Mouse (Mus musculus): ENCODE results near the gene Dock1. TPM values are rescaled to one million over a fixed set of nuclear protein-coding genes. Genes with fewer than 3 reads are reported as not detected.

Gene Dock1
- 24.7 and 25.6 TPM in 2 replicates for polyA plus RNA-seq (2016; fragmentation: Nextera tagmentation; extraction: Ambion mirVana)

- Histone ChIP-seq H3K27ac (peak within 1 kb of the TSS; percentile 96), H3K4me3 (peak within 1 kb of the TSS; percentile 83), H3K9me3 (no peaks in the 10 kb centered on the region), H3K36me3 (no peaks in the 10 kb centered on the region), H3K27me3 (ENCODE audit: insufficient read depth, poor library complexity, severe bottlenecking) (peaks cover 9% of the 10 kb centered on the region; the same call in 1 of the 2 replicates), H3K4me1 (peaks cover 40% of the 10 kb centered on the region)
- 2% methylated on average over 77 of the region's 77 CpGs for WGBS
- peak; percentile 81 for DNase-seq (ENCODE audit: low spot score)
Measured at GRCm38 (mm10) chr7:134670312-134671002, at the start of gene Dock1. TSS of gene Dock1 (plus strand) at chr7:134670654.

GRCm38 (mm10) chr7:134627906-134628305 lies 42.5 kb upstream of the Dock1 start:
- no peaks in the 10 kb centered on the region for H3K4me1 ChIP-seq
- H3K4me3 ChIP-seq = no peak overlapping the region
- no peaks in the 10 kb centered on the region for H3K9me3 ChIP-seq
- DNase-seq (ENCODE audit: low spot score) = peak; percentile 39
- no peaks in the 10 kb centered on the region for H3K36me3 ChIP-seq
- H3K27me3 ChIP-seq (ENCODE audit: insufficient read depth, poor library complexity, severe bottlenecking) = no peaks in the 10 kb centered on the region
- 75% methylated on average over 4 of the region's 4 CpGs for WGBS
- no peak overlapping the region for H3K27ac ChIP-seq

- Histone ChIP-seq H3K4me1 (no peaks in the 10 kb centered on the region), H3K36me3 (no peaks in the 10 kb centered on the region), H3K27me3 (ENCODE audit: insufficient read depth, poor library complexity, severe bottlenecking) (no peaks in the 10 kb centered on the region), H3K9me3 (no peaks in the 10 kb centered on the region), H3K27ac (no peak overlapping the region), H3K4me3 (no peak overlapping the region)
- WGBS = 69% methylated on average over 8 of the region's 8 CpGs
- DNase-seq (ENCODE audit: low spot score) = peak; percentile 63
Measured at GRCm38 (mm10) chr7:134650246-134650830, 20.1 kb upstream of the Dock1 start.

- Histone ChIP-seq H3K27ac (no peak overlapping the region), H3K4me1 (no peaks in the 10 kb centered on the region), H3K4me3 (no peak overlapping the region), H3K36me3 (no peaks in the 10 kb centered on the region), H3K27me3 (ENCODE audit: insufficient read depth, poor library complexity, severe bottlenecking) (no peaks in the 10 kb centered on the region), H3K9me3 (no peaks in the 10 kb centered on the region)
- 77% methylated on average over 3 of the region's 3 CpGs for WGBS
- peak; percentile 71 for DNase-seq (ENCODE audit: low spot score)
Measured at GRCm38 (mm10) chr7:134651071-134651470, 19.4 kb upstream of the Dock1 start.

GRCm38 (mm10) chr7:134663241-134663640 lies 7.2 kb upstream of the Dock1 start:
- H3K27ac ChIP-seq = no peak overlapping the region
- no peaks in the 10 kb centered on the region for H3K4me1 ChIP-seq
- WGBS = 12% methylated on average over 2 of the region's 2 CpGs
- H3K9me3 ChIP-seq = 0 out of 2 replicates have a peak, but pooled peaks cover 4% of the 10 kb centered on the region
- H3K36me3 ChIP-seq = 0 out of 2 replicates have a peak, but pooled peaks cover 3% of the 10 kb centered on the region
- no peak for DNase-seq (ENCODE audit: low spot score)
- H3K27me3 ChIP-seq (ENCODE audit: insufficient read depth, poor library complexity, severe bottlenecking) = no peaks in the 10 kb centered on the region
- no peak overlapping the region for H3K4me3 ChIP-seq

- no peak overlapping the region for H3K27ac ChIP-seq
- no peaks in the 10 kb centered on the region for H3K36me3 ChIP-seq
- DNase-seq (ENCODE audit: low spot score) = no peak
- WGBS = 73% methylated on average over 5 of the region's 5 CpGs
- H3K4me3 ChIP-seq = no peak overlapping the region
- no peaks in the 10 kb centered on the region for H3K9me3 ChIP-seq
- H3K4me1 ChIP-seq = peaks cover 10% of the 10 kb centered on the region
- peaks cover 9% of the 10 kb centered on the region; the same call in 1 of the 2 replicates for H3K27me3 ChIP-seq (ENCODE audit: insufficient read depth, poor library complexity, severe bottlenecking)
Measured at GRCm38 (mm10) chr7:134665642-134666282, 4.7 kb upstream of the Dock1 start.

- WGBS = 76% methylated on average over 4 of the region's 4 CpGs
- Histone ChIP-seq H3K4me3 (no peak overlapping the region), H3K27me3 (ENCODE audit: insufficient read depth, poor library complexity, severe bottlenecking) (peaks cover 9% of the 10 kb centered on the region; the same call in 1 of the 2 replicates), H3K9me3 (no peaks in the 10 kb centered on the region), H3K36me3 (no peaks in the 10 kb centered on the region), H3K27ac (no peak overlapping the region), H3K4me1 (peaks cover 23% of the 10 kb centered on the region)
- DNase-seq (ENCODE audit: low spot score) = no peak
Measured at GRCm38 (mm10) chr7:134667271-134667702, 3.2 kb upstream of the Dock1 start.

- WGBS = 87% methylated on average over 14 of the region's 14 CpGs
- peaks cover 35% of the 10 kb centered on the region for H3K4me1 ChIP-seq
- no peak for DNase-seq (ENCODE audit: low spot score)
Measured at GRCm38 (mm10) chr7:134669474-134670311, 761 bp upstream of the Dock1 start.

GRCm38 (mm10) chr7:134671003-134671461 lies 578 bp downstream of the Dock1 start:
- under 1% methylated on average over 26 of the region's 28 CpGs for WGBS
- Histone ChIP-seq H3K27ac (peak overlapping the region; percentile 96), H3K27me3 (ENCODE audit: insufficient read depth, poor library complexity, severe bottlenecking) (peaks cover 9% of the 10 kb centered on the region; the same call in 1 of the 2 replicates), H3K4me1 (peaks cover 40% of the 10 kb centered on the region), H3K4me3 (peak overlapping the region; percentile 83), H3K36me3 (no peaks in the 10 kb centered on the region), H3K9me3 (no peaks in the 10 kb centered on the region)
- DNase-seq (ENCODE audit: low spot score) = no peak

More at GRCm38 (mm10) chr7:134669474-134670311, 761 bp upstream of the Dock1 start:
- Histone ChIP-seq H3K36me3 (no peaks in the 10 kb centered on the region), H3K4me3 (peak overlapping the region; percentile 83), H3K27me3 (ENCODE audit: insufficient read depth, poor library complexity, severe bottlenecking) (peaks cover 9% of the 10 kb centered on the region; the same call in 1 of the 2 replicates), H3K27ac (peak overlapping the region; percentile 96), H3K9me3 (no peaks in the 10 kb centered on the region)

- peak overlapping the region; percentile 96 for H3K27ac ChIP-seq
- peak overlapping the region; percentile 83 for H3K4me3 ChIP-seq
- no peaks in the 10 kb centered on the region for H3K9me3 ChIP-seq
- WGBS = 24% methylated on average over 7 of the region's 7 CpGs
- no peaks in the 10 kb centered on the region for H3K36me3 ChIP-seq
- peaks cover 9% of the 10 kb centered on the region; the same call in 1 of the 2 replicates for H3K27me3 ChIP-seq (ENCODE audit: insufficient read depth, poor library complexity, severe bottlenecking)
- no peak for DNase-seq (ENCODE audit: low spot score)
- H3K4me1 ChIP-seq = peaks cover 43% of the 10 kb centered on the region
Measured at GRCm38 (mm10) chr7:134671467-134671901, 1.0 kb downstream of the Dock1 start.

- H3K4me1 ChIP-seq = peaks cover 58% of the 10 kb centered on the region
- H3K4me3 ChIP-seq = no peak overlapping the region
- H3K9me3 ChIP-seq = no peaks in the 10 kb centered on the region
- H3K27ac ChIP-seq = no peak overlapping the region
- DNase-seq (ENCODE audit: low spot score) = no peak
- 74% methylated on average over 5 of the region's 5 CpGs for WGBS
- H3K36me3 ChIP-seq = no peaks in the 10 kb centered on the region
- peaks cover 9% of the 10 kb centered on the region; the same call in 1 of the 2 replicates for H3K27me3 ChIP-seq (ENCODE audit: insufficient read depth, poor library complexity, severe bottlenecking)
Measured at GRCm38 (mm10) chr7:134673135-134673534, 2.7 kb downstream of the Dock1 start.

GRCm38 (mm10) chr7:134673952-134674351 lies 3.5 kb downstream of the Dock1 start:
- no peak overlapping the region for H3K27ac ChIP-seq
- no peaks in the 10 kb centered on the region for H3K9me3 ChIP-seq
- peaks cover 6% of the 10 kb centered on the region; the same call in 1 of the 2 replicates for H3K27me3 ChIP-seq (ENCODE audit: insufficient read depth, poor library complexity, severe bottlenecking)
- H3K36me3 ChIP-seq = no peaks in the 10 kb centered on the region
- 81% methylated on average over 9 of the region's 9 CpGs for WGBS
- DNase-seq (ENCODE audit: low spot score) = no peak
- H3K4me1 ChIP-seq = peaks cover 66% of the 10 kb centered on the region
- H3K4me3 ChIP-seq = no peak overlapping the region

All from heart, embryonic 10.5 days (tissue).